Mouse (Mus musculus) frontal cortex, postnatal 25 days (tissue): ENCODE measurements at regions not wholly inside any gene's neighbourhood (a gene's known extent, or its start where the extent isn't known, plus 50 kb on each side); places are given as distances from the start of the nearest gene placed in this dataset.
"Not testable (repeated sequence)": the region's sequence is repeated elsewhere in the genome, so short reads cannot be mapped to it uniquely, and the experiment has no call there.

Source experiments
- DNase-seq, 2 experiments: peaks; one replicate each; pipeline ENCODE4 v3.0.0; 2022; ENCODE audit warnings: low spot score in 2 of 2

- DNase-seq: no peak
Observed at GRCm38 (mm10) chr3:16533643-16534042, 527.4 kb upstream of the Gm5150 start.

GRCm38 (mm10) chr3:16527511-16527910 lies 521.3 kb upstream of the Gm5150 start:
- not testable (repeated sequence) for DNase-seq

- not testable (repeated sequence) for DNase-seq
Observed at GRCm38 (mm10) chr3:16488431-16488830, 482.2 kb upstream of the Gm5150 start.

- no peak for DNase-seq
Observed at GRCm38 (mm10) chr3:16482750-16483149, 476.5 kb upstream of the Gm5150 start.

GRCm38 (mm10) chr3:16471360-16471759 lies 465.1 kb upstream of the Gm5150 start:
- DNase-seq: no peak

- peak; percentile 61 to 65 for DNase-seq
Observed at GRCm38 (mm10) chr3:16466388-16466787, 460.2 kb upstream of the Gm5150 start.

GRCm38 (mm10) chr3:16465357-16465756 lies 459.1 kb upstream of the Gm5150 start:
- DNase-seq: no peak

- DNase-seq: no peak
Observed at GRCm38 (mm10) chr3:16464301-16464700, 458.1 kb upstream of the Gm5150 start.

GRCm38 (mm10) chr3:16433033-16433432 lies 426.8 kb upstream of the Gm5150 start:
- DNase-seq: no peak

GRCm38 (mm10) chr3:16431819-16432115 lies 425.5 kb upstream of the Gm5150 start:
- no peak for DNase-seq

- DNase-seq: no peak
Observed at GRCm38 (mm10) chr3:16431082-16431818, 425.0 kb upstream of the Gm5150 start.
